Mouse (Mus musculus): ENCODE results near the gene Asb1. TPM values are rescaled to one million over a fixed set of nuclear protein-coding genes. Genes with fewer than 3 reads are reported as not detected.

Gene Asb1
- polyA plus RNA-seq, 1 experiment from 2014 or later = 9.0 TPM

DNA sequence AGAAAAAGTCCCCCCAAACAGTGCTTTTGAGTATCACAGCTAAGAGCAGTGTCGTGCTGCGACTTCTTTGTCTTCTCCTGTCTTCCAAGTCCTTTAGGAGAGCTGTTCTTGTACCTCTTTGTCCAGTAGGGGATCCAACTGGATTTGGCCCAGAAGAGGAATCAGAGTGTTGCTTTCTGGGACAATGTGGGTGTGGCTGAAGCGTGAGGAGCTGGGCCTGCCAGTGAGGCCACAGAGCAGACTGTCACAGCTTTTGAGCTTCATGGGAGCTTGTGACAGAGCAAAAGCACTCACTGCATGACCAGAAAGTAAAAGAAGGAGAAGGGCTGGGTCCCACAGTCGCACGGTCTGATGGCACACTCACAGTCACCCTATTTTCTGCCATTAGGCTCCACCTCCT lies 7.5 kb upstream of the Asb1 start:
- peaks cover 9% of the 10 kb centered on the region for H3K4me1 ChIP-seq
- no peaks in the 10 kb centered on the region for H3K9me3 ChIP-seq
- peaks cover 11% of the 10 kb centered on the region; the same call in 1 of the 2 replicates for H3K36me3 ChIP-seq
- no peak for DNase-seq (ENCODE audit: low spot score)
- peak overlapping the region; percentile 67; the same call in 1 of the 2 replicates for H3K27ac ChIP-seq
- peaks cover 19% of the 10 kb centered on the region for H3K27me3 ChIP-seq (ENCODE audit: insufficient read depth, poor library complexity, severe bottlenecking)
- WGBS = 85% methylated on average over 5 of the region's 5 CpGs
- H3K4me3 ChIP-seq = no peak overlapping the region

DNA sequence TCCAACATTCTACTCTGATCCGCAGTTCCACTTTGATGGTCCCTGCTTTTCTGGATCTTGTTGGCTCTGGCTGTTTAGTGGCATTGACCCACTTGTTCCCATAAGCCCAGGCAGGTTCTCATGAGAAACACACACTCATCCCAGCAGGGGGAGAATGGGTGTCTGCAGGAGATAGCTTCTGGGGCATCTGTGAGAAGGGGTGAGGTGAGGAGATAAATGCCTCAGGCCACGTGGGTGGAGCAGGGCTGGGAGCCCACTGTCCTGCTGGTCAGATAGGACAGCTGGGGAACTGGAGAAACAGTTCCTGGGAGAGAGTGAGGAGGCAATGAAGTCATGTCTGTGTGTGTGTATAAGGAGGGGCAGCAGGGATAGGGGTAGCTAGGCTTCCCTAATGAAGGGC lies 6.9 kb upstream of the Asb1 start:
- WGBS = 51% methylated on average over 2 of the region's 2 CpGs

DNA sequence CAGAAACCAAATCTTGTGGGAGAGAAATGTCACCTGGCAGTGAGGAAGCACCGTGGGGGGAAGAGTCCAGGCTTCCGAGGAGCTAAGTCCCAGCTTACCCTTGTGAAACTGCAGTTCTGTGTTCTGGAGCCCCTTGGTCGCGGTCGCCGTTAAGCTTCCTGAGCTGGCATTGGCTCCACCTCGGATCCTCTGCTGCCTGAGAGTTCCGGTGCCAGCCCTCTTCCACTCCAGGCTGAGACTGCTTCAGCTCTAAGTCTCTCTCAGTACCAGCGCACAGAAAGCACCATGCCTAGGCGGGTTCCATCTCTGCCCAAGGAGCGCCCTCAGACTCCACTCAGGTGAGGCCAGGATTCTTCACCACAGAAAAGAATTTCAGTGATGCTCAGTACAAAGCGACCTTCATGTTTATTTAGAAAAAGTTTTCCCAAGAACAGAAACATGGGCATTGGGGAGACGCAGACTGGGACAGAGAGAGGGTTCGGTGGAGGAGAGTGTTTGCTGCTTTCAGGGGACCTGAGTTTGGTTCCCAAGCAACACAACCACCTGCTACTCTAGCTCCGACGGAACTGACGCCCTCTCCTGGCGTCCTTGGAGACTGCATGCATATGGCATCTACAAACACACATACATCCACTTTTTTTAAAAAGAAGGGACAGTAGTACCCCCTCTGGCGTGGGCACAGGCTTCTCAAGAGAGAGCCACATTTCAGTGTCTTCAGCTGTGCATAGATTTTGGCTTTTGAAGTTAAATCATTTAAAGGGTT lies 6.2 kb upstream of the Asb1 start:
- peaks cover 31% of the 10 kb centered on the region for H3K27me3 ChIP-seq (ENCODE audit: insufficient read depth, poor library complexity, severe bottlenecking)
- peak overlapping the region; percentile 75 for H3K27ac ChIP-seq
- H3K36me3 ChIP-seq = 0 out of 2 replicates have a peak, but pooled peaks cover 7% of the 10 kb centered on the region
- H3K4me1 ChIP-seq = peaks cover 13% of the 10 kb centered on the region
- WGBS = 68% methylated on average over 19 of the region's 19 CpGs
- H3K9me3 ChIP-seq = no peaks in the 10 kb centered on the region
- DNase-seq (ENCODE audit: low spot score) = no peak
- peak overlapping the region; percentile 13; the same call in 1 of the 2 replicates for H3K4me3 ChIP-seq

More for the DNA sequence above, 6.9 kb upstream of the Asb1 start:
- H3K36me3 ChIP-seq = 0 out of 2 replicates have a peak, but pooled peaks cover 7% of the 10 kb centered on the region
- peaks cover 25% of the 10 kb centered on the region for H3K27me3 ChIP-seq (ENCODE audit: insufficient read depth, poor library complexity, severe bottlenecking)
- no peaks in the 10 kb centered on the region for H3K9me3 ChIP-seq
- H3K4me1 ChIP-seq = peaks cover 13% of the 10 kb centered on the region
- H3K4me3 ChIP-seq = no peak overlapping the region
- DNase-seq (ENCODE audit: low spot score) = peak; percentile 92
- peak overlapping the region; percentile 75 for H3K27ac ChIP-seq

DNA sequence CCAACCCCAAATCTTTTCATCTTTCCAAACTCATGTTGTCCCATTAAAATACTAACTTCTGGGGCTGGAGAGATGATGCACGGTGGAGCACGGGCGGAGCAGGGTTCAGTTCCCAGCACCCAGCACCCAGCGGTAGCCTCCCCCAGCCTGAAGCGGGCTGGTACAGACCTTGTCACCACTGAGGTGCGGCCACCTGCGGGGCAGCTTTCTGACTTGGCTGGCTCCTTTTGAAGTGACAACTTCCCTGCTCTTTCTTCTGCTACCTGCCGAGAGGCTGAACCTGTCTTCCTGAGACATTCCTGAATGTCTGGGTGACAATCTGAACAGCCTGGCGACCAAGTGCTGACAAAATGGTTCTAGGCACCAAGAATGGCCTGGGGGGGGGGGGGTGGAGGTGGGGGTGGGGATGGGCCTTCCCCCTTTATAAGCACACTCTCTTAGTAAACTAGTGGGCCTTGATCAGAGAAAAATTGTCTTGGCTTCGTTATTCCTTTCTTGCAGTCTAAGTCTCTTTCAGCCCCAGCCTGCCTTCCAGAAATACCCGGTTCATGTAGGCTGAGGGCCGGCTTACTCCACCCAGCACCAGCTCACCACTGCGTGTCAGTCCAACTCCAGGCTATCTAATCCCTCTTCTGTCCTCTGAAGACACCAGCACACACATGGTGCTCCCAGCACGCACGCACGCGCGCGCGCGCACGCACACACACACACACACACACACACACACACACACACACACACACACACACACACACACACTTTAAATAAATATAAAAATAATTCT lies 2.4 kb upstream of the Asb1 start:
- DNase-seq (ENCODE audit: low spot score) = peak; percentile 83
- Histone ChIP-seq H3K36me3 (0 out of 2 replicates have a peak, but pooled peaks cover 3% of the 10 kb centered on the region), H3K27me3 (ENCODE audit: insufficient read depth, poor library complexity, severe bottlenecking) (peaks cover 31% of the 10 kb centered on the region), H3K27ac (peak overlapping the region; percentile 29), H3K4me1 (peaks cover 36% of the 10 kb centered on the region), H3K4me3 (no peak overlapping the region), H3K9me3 (no peaks in the 10 kb centered on the region)
- 21% methylated on average over 20 of the region's 22 CpGs for WGBS

DNA sequence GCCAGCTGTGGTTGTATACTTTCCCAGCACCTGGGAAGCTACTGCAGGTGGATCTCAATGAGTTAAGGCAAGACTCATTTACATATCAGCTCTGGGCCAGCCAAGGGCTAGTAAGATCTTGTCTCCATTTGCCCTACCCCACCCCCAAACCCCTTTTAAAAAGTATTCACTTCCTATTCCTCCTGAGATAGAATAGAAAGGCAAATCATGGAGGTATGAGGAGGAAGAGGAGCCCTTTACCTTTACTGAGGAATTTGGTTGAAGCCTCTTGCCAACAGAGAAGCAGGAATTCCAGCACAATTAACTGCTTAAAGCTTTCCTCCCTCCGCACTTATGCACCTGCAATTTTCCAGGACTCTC lies 1.8 kb upstream of the Asb1 start:
- WGBS = 50% methylated on average over 1 of the region's 1 CpGs
- DNase-seq (ENCODE audit: low spot score) = no peak
- no peak overlapping the region for H3K27ac ChIP-seq

DNA sequence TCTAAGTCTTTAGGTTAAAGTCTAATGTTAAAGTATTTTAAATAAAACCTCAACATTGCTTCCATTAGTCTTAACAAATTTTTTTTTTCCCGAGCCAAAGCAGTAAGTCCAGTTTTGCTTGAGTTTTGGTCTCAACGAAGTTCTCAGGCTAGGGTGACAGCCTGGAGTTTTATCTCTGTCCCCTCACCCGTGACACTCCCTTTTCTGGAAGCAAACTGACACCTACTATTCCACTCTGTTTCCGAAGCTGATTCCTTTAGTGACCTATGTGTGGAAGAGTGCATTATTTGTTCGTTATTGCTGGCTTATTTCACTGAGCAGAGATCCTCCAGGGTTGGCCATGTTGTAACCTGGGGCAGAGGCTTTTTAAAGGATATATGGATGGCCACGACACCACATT lies 1.1 kb upstream of the Asb1 start:
- no peak for DNase-seq (ENCODE audit: low spot score)
- H3K4me1 ChIP-seq = peaks cover 32% of the 10 kb centered on the region
- peak overlapping the region; percentile 83 for H3K27ac ChIP-seq
- peak overlapping the region; percentile 72 for H3K4me3 ChIP-seq
- no peaks in the 10 kb centered on the region for H3K36me3 ChIP-seq
- H3K27me3 ChIP-seq (ENCODE audit: insufficient read depth, poor library complexity, severe bottlenecking) = peaks cover 31% of the 10 kb centered on the region
- 16% methylated on average over 6 of the region's 6 CpGs for WGBS
- no peaks in the 10 kb centered on the region for H3K9me3 ChIP-seq

More for the DNA sequence above, 1.8 kb upstream of the Asb1 start:
- peaks cover 31% of the 10 kb centered on the region for H3K27me3 ChIP-seq (ENCODE audit: insufficient read depth, poor library complexity, severe bottlenecking)
- H3K36me3 ChIP-seq = 0 out of 2 replicates have a peak, but pooled peaks cover 3% of the 10 kb centered on the region
- H3K9me3 ChIP-seq = no peaks in the 10 kb centered on the region
- H3K4me3 ChIP-seq = no peak overlapping the region
- peaks cover 35% of the 10 kb centered on the region for H3K4me1 ChIP-seq

DNA sequence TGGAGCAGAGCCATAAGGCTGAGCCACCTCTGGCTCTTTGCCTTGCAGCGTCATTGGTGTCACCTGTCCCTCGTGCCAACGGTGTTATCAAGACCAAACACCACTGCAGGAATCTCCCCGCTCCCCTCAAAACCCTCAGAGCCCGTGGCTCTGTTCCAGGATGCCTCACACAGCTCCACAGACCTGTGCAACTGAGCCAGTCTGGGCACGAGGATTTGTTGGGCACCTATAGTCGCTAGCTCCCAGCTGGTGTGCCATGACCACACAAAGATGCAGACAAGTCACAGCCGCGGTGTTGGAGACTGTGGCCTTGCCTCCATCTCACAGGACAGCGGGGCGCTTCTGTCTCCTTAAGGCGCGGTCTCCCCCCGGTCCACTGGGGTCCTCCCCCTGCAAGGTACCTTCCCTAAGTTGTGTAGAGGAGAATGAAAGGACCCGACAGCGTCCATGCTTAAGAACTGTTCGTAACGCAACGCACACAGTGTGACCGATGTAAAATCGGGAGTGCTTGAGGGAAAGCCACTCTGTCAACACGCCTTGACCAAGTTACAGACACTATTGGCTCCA lies 557 bp upstream of the Asb1 start:
- peak overlapping the region; percentile 72 for H3K4me3 ChIP-seq
- H3K27ac ChIP-seq = peak overlapping the region; percentile 83
- peak; percentile 83 for DNase-seq (ENCODE audit: low spot score)
- H3K27me3 ChIP-seq (ENCODE audit: insufficient read depth, poor library complexity, severe bottlenecking) = peaks cover 31% of the 10 kb centered on the region
- 2% methylated on average over 22 of the region's 22 CpGs for WGBS
- H3K36me3 ChIP-seq = peaks cover 3% of the 10 kb centered on the region; the same call in 1 of the 2 replicates
- H3K9me3 ChIP-seq = no peaks in the 10 kb centered on the region
- peaks cover 32% of the 10 kb centered on the region for H3K4me1 ChIP-seq

DNA sequence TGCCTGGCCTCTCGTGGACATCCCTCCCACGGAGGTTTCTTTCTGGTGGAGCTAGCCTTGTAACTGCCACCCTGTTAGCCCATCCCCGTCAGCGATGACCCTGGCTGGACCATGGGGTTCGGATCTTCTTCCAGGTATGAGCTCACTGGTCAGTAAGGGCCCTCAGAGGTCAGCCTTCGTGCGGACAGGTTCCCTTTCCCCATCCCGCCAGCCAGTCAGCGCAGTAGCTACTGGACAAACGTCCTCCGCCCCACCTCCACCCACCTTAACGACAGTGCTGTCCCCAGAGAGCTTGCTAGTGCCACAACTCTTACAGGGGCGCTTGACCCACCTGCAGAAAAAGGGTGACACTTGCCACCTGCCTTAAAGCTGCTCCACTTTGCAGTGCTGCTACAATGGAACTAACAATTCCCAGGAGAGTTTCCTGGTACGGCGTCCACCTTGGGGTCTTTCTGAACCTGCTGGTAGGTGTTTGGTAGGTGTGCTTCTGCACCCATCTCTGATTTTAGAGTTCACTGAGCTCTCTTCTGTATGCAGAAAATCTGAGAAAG lies 773 bp downstream of the Asb1 start:
- H3K27ac ChIP-seq = peak overlapping the region; percentile 83
- peak overlapping the region; percentile 72 for H3K4me3 ChIP-seq
- peaks cover 32% of the 10 kb centered on the region for H3K4me1 ChIP-seq
- H3K36me3 ChIP-seq = peaks cover 16% of the 10 kb centered on the region; the same call in 1 of the 2 replicates
- WGBS = 12% methylated on average over 15 of the region's 15 CpGs
- H3K9me3 ChIP-seq = no peaks in the 10 kb centered on the region
- no peak for DNase-seq (ENCODE audit: low spot score)
- peaks cover 24% of the 10 kb centered on the region for H3K27me3 ChIP-seq (ENCODE audit: insufficient read depth, poor library complexity, severe bottlenecking)

DNA sequence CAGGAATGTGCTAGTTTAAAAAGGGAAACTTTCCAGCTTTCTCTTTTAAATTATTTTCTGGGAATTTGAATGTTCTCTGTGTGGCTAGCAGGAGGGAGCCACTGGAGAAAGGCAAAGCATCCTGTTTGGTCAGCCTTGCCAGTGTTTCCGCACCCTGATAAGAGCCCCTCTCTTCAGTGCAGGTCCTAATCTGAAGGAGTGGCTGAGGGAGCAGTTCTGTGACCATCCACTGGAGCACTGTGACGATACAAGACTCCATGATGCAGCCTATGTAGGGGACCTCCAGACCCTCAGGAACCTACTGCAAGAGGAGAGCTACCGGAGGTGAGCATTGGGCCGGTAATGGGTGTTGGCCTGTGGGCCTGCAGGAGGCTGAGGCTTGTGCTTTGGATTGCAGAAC lies 3.6 kb downstream of the Asb1 start:
- H3K4me3 ChIP-seq = peak overlapping the region; percentile 25; the same call in 1 of the 2 replicates
- WGBS = 49% methylated on average over 4 of the region's 4 CpGs
- peaks cover 1% of the 10 kb centered on the region; the same call in 1 of the 2 replicates for H3K27me3 ChIP-seq (ENCODE audit: insufficient read depth, poor library complexity, severe bottlenecking)
- H3K9me3 ChIP-seq = no peaks in the 10 kb centered on the region
- H3K27ac ChIP-seq = peak overlapping the region; percentile 53; the same call in 1 of the 2 replicates
- H3K4me1 ChIP-seq = peaks cover 26% of the 10 kb centered on the region
- H3K36me3 ChIP-seq = peaks cover 41% of the 10 kb centered on the region; the same call in 1 of the 2 replicates
- peak; percentile 88 for DNase-seq (ENCODE audit: low spot score)

DNA sequence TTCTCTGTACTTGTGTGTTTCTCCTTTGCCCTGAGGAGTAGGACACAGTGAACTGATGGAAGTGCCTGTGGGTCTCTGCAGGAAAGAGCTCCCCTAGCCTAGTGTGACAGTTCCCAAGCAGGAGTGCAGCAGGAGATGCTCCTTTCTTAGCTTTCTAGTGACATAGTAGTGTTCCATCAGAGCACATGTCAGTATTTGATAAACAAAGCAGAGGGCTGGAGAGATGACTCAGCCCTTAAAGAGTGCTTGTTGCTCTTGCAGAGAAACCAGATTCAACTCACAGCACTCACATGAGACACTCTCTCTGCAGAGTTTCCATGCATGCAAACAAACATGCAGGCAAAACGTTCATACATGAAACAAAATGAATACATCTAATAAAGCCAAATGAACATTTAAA lies 4.9 kb downstream of the Asb1 start:
- no peak overlapping the region for H3K4me3 ChIP-seq

DNA sequence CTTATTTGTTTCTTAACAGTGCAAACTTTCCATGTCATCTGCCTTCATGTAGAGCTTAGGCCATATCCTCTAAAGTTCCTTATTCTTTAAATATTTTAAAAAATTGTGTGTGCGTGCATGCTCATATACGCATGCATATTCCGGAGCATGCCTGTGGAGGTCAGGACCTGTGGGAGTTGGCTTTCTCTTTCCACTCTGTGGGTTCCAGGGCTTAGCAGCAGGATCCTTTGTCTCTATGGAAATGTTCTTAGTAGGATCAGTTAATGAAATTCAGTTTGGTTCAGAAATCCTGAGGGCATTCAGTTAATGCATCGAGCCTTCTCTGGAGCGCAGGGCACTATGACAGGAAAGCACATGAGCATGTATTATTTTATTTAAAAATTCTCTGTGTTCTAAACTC lies 7.2 kb downstream of the Asb1 start:
- no peak for DNase-seq (ENCODE audit: low spot score)
- 0 out of 2 replicates have a peak, but pooled peaks cover 4% of the 10 kb centered on the region for H3K4me1 ChIP-seq
- no peaks in the 10 kb centered on the region for H3K27me3 ChIP-seq (ENCODE audit: insufficient read depth, poor library complexity, severe bottlenecking)
- 93% methylated on average over 5 of the region's 5 CpGs for WGBS
- no peaks in the 10 kb centered on the region for H3K9me3 ChIP-seq
- no peak overlapping the region for H3K27ac ChIP-seq
- peaks cover 51% of the 10 kb centered on the region for H3K36me3 ChIP-seq
- no peak overlapping the region for H3K4me3 ChIP-seq

More for the DNA sequence above, 4.9 kb downstream of the Asb1 start:
- no peak for DNase-seq (ENCODE audit: low spot score)
- no peaks in the 10 kb centered on the region for H3K9me3 ChIP-seq
- H3K36me3 ChIP-seq = peaks cover 43% of the 10 kb centered on the region
- H3K27ac ChIP-seq = no peak overlapping the region
- WGBS = 67% methylated on average over 1 of the region's 1 CpGs
- no peaks in the 10 kb centered on the region for H3K27me3 ChIP-seq (ENCODE audit: insufficient read depth, poor library complexity, severe bottlenecking)
- peaks cover 18% of the 10 kb centered on the region for H3K4me1 ChIP-seq

DNA sequence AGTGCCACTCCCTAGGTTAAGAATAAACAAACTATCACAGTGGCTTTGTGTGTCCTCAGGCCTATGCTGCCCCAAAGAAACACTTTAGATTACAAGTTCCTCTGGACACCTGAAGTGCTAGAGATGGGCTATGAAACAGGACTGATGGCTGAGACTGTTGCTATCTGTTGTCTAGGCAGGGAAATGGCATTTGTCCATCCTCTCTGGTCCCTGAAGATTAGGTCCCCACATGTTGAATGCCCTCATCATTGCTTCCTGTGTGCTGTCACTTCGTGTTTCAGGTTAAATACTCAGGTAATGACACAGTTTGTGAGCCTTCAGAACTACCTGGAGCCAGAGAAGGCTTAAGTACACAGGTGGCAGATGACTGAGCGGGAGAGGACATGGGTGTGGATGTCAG lies 8.7 kb downstream of the Asb1 start:
- Histone ChIP-seq H3K4me3 (no peak overlapping the region), H3K27me3 (ENCODE audit: insufficient read depth, poor library complexity, severe bottlenecking) (no peaks in the 10 kb centered on the region), H3K36me3 (peaks cover 62% of the 10 kb centered on the region), H3K4me1 (0 out of 2 replicates have a peak, but pooled peaks cover 1% of the 10 kb centered on the region), H3K9me3 (no peaks in the 10 kb centered on the region), H3K27ac (no peak overlapping the region)
- no peak for DNase-seq (ENCODE audit: low spot score)
- WGBS = 75% methylated on average over 2 of the region's 2 CpGs
